Mouse (Mus musculus) heart, embryonic 12.5 days (tissue): ENCODE results near the gene Nhlrc4. TPM values are rescaled to one million over a fixed set of nuclear protein-coding genes. Genes with fewer than 3 reads are reported as not detected.
A peak's percentile ranks its signal among the peaks of the same experiment; 100 is the strongest.

Source experiments
- ATAC-seq: fragments of 200-750 bp; cut with Nextera tagmentation; 2 replicates; pipeline ENCODE4 v1.8.0; 2017; ENCODE audit warnings: moderate TSS enrichment, moderate library complexity; ENCODE audit not compliant: insufficient number of reproducible peaks, low FRiP score
- H3K27ac ChIP-seq: fragments of 300-500 bp; sonication (generic); 2 replicates; pipeline ENCODE4 v1.5.1; 2016; ENCODE audit warnings: mild to moderate bottlenecking, moderate library complexity; ENCODE audit not compliant: poor library complexity, severe bottlenecking
- H3K27me3 ChIP-seq: fragments of 300-500 bp; sonication (generic); replicated peaks from 2 replicates; pipeline ENCODE4 v1.6.1; 2016; ENCODE audit warnings: mild to moderate bottlenecking, moderate library complexity
- H3K36me3 ChIP-seq: fragments of 300-500 bp; sonication (generic); 2 replicates; pipeline ENCODE4 v1.6.1; 2016; ENCODE audit warnings: mild to moderate bottlenecking, moderate library complexity
- H3K4me1 ChIP-seq: fragments of 300-500 bp; sonication (generic); replicated peaks from 2 replicates; pipeline ENCODE4 v1.6.1; 2016; ENCODE audit warnings: mild to moderate bottlenecking
- H3K4me2 ChIP-seq: fragments of 300-500 bp; sonication (generic); 2 replicates; pipeline ENCODE4 v1.6.1; 2016; ENCODE audit warnings: mild to moderate bottlenecking, moderate library complexity
- H3K4me3 ChIP-seq: fragments of 300-500 bp; sonication (generic); 2 replicates; pipeline ENCODE4 v1.5.1; 2016; ENCODE audit warnings: mild to moderate bottlenecking
- H3K9ac ChIP-seq: fragments of 300-500 bp; sonication (generic); 2 replicates; pipeline ENCODE4 v1.6.1; 2016; ENCODE audit warnings: mild to moderate bottlenecking, moderate library complexity
- H3K9me3 ChIP-seq: fragments of 300-500 bp; sonication (generic); replicated peaks from 2 replicates; pipeline ENCODE4 v1.6.1; 2016; ENCODE audit warnings: mild to moderate bottlenecking, moderate library complexity
- WGBS: fragments of 180-500 bp; shearing (Covaris S2); methylation state at CpG from one replicate; pipeline ENCODE4 v1.1.7; 2016; 5-methylcytosine and 5-hydroxymethylcytosine counted together
- polyA plus RNA-seq: library from polyadenylated mRNA; unstranded; fragments of >200 nt; fragmentation: Nextera tagmentation; extraction: Ambion mirVana; gene quantifications from 2 replicates; pipeline ENCODE4 v1.2.1, GENCODE M21; 2016

The Nhlrc4 gene
- polyA plus RNA-seq, 1 experiment from 2014 or later = 0.36 TPM

DNA sequence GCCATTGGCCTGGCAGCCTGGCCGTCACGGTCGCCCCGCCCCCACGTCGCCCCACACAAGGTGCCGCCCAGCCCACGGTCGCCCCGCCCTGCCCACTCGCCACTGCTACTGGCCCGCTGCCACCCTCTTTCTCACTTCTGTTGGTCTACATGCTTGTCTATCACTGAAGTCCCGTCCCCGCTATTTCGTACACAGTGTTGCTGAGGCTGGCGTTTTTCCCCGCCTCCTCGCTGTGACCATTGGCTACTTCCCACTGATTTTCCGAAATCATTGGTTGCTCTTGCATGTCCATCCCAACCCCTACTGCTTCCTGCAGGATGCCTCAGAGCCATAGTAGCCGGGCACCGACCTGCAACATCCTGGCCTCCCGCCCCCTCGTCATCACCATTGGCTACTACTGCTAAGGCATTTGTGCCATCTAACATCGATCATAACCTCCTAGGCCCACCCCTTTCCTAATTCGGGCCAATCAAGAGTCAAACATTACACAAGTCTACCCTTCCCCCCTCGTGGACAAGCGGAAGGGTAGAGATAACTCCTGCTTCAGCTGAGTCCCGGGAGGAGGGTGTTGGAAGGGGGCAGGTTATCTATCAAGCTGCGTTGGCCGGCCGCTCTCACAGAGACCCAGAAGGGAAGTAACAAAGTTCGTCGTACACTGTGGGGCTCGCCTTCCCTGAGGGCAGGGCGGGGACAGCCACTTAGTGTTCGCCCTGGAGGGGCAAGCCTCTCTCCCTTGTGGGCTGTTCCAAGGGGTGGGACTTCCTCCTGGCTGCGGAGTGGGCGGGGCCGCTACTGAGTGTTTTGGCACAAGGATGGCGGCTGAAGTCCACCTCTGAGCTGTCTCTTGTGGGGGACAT is 24.7 kb downstream of the Nhlrc4 start:
- no peaks in the 10 kb centered on the region for H3K27me3 ChIP-seq
- peak overlapping the region; percentile 78 for H3K4me2 ChIP-seq
- peak overlapping the region; percentile 83 for H3K4me3 ChIP-seq
- peak; percentile 96 for ATAC-seq
- no peaks in the 10 kb centered on the region for H3K9me3 ChIP-seq
- peak overlapping the region; percentile 95 for H3K9ac ChIP-seq
- H3K36me3 ChIP-seq = peaks cover 15% of the 10 kb centered on the region
- peak overlapping the region; percentile 96 for H3K27ac ChIP-seq
- H3K4me1 ChIP-seq = peaks cover 28% of the 10 kb centered on the region
- under 1% methylated on average over 40 of the region's 40 CpGs for WGBS

DNA sequence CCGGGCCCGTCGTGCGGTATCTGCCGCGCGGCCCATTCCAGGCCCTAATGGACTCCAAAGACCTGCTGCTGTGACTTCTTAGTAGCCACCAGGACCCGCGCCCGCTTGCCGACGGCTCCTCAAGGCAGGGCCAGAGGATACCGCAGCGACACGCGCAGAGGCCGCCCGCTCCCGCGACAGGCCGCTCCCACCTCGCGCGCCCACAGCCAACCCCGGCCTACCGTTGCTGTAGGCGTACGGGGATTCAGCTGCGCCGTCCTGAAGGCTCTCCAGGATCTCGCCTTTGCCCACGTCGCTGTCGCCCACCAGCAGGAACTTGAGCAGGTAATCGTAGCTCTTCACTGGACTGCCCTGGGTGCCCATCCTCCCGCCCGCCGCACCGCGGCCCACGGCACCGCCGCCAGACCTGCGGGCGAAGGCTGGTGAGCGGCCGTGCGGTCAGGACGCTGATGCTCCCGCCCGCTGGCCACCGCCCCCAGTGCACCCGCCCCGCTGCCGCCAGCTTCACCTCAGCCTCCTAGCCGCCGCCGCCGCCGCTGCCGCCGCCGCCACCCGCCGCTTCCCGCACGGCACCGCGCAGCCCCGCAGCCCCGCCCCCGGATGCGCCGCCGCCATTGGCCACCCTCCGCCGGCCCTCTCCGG is 25.5 kb downstream of the Nhlrc4 start, which contains the start of gene Rab40c:
Gene Rab40c (minus strand): TSS at position 584 of the 642 bp plus-strand sequence.
- Histone ChIP-seq H3K4me3 (peak within 1 kb of the TSS; percentile 83), H3K36me3 (peaks cover 15% of the 10 kb centered on the region), H3K9ac (peak within 1 kb of the TSS; percentile 95), H3K4me1 (peaks cover 36% of the 10 kb centered on the region), H3K4me2 (peak within 1 kb of the TSS; percentile 94), H3K27me3 (no peaks in the 10 kb centered on the region), H3K27ac (peak within 1 kb of the TSS; percentile 96), H3K9me3 (no peaks in the 10 kb centered on the region)
- peak; percentile 9; the same call in 1 of the 2 replicates for ATAC-seq
- WGBS = under 1% methylated on average over 76 of the region's 78 CpGs

DNA sequence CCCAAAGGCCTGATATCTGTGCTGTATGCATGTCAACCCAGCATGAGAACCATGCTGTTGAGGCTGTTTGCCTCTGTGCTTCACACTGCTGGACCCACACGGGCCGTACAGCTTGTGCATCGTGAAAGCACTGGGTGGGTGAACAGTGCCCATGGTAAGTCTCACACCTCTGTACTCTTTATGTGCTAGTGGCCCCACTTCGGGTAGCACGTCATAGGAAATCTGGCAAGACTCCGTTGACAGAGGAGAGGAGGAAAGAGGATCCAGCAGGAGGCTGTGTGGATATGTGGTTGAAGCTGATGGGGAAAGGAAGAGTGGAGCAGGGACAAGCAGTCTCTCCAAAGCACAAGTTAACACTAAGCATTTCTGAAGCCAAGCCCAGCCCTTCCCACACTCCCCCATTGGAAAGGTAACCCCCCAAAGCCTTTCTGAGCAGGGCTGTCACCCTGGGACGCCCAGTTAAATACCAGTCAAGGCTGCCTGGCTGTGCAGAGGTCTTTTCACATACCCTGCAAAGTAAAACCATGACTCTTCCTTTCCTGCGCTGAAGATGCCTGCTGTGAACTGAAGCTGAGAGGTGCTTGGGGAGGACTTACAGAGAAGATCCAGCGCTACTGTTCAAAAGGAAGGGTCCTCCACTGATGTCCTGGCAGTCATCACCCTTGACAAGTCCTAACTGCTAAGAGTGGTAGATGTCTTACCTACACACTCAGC is 26.6 kb downstream of the Nhlrc4 start:
- H3K27me3 ChIP-seq = no peaks in the 10 kb centered on the region
- no peak overlapping the region for H3K27ac ChIP-seq
- H3K4me3 ChIP-seq = peak overlapping the region; percentile 83
- 71% methylated on average over 9 of the region's 9 CpGs for WGBS
- peak overlapping the region; percentile 95 for H3K9ac ChIP-seq
- H3K9me3 ChIP-seq = no peaks in the 10 kb centered on the region
- no peak for ATAC-seq
- H3K4me2 ChIP-seq = peak overlapping the region; percentile 94
- H3K36me3 ChIP-seq = peaks cover 15% of the 10 kb centered on the region
- peaks cover 47% of the 10 kb centered on the region for H3K4me1 ChIP-seq

DNA sequence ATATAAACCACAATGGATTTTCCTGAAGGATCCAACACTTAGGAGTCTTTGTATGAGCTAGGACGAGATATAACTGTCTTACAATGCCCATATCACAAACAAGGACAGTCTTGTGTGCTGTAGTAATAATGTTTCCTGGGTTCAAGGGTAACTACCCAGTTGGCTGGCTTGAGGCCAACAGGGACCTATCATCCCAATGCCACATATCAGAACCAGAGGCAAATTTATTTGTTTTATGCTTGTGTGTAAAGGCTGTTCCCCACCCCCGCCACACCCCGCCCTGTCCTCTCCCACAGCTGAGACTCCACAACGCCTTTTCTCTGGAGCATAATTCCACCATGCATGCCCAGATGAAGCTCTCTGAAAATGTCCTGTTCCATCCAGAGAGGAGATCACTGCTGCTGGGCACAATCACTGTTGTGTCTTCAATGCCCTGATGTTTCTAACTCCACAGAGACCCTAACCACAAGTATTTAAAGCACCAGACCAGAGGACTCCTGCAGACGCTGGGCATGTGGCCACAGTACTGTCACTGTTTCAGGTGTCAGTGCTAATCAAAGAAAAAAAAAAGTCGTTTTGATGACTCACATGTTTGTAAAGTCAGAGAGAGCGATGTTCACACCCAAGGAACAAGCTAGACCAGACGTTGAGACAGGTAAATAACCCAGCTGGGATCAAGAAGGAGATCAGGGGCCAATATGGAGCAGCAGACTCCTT is 27.7 kb downstream of the Nhlrc4 start:
- no peak for ATAC-seq
- H3K4me3 ChIP-seq = no peak overlapping the region
- no peak overlapping the region for H3K9ac ChIP-seq
- no peak overlapping the region for H3K27ac ChIP-seq
- H3K4me2 ChIP-seq = no peak overlapping the region
- no peaks in the 10 kb centered on the region for H3K27me3 ChIP-seq
- H3K9me3 ChIP-seq = no peaks in the 10 kb centered on the region
- H3K4me1 ChIP-seq = peaks cover 51% of the 10 kb centered on the region
- 77% methylated on average over 8 of the region's 8 CpGs for WGBS
- H3K36me3 ChIP-seq = peaks cover 16% of the 10 kb centered on the region

DNA sequence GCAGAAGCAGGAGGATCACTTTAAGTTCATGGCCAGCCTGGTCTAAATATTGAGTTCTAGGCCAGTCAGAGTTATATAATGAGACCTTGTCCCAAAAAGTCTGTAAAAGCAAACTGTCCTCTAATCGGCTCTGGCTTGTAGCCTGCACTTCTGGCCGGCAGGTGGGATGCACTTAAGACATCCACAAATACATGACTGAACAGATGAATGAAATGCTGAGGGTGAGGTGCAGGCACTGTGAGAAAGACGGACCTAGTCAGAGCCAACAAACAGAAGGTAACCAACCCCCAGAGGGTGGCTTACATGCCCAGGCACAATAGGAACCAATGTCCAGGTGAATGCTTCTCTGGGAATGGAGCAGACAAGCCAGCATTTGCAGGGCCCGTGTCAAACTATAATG is 30.5 kb downstream of the Nhlrc4 start:
- Histone ChIP-seq H3K4me2 (no peak overlapping the region), H3K9me3 (no peaks in the 10 kb centered on the region), H3K4me3 (no peak overlapping the region), H3K27me3 (no peaks in the 10 kb centered on the region), H3K36me3 (peaks cover 29% of the 10 kb centered on the region), H3K9ac (peak overlapping the region; percentile 34), H3K27ac (peak overlapping the region; percentile 36), H3K4me1 (peaks cover 50% of the 10 kb centered on the region)
- 56% methylated on average over 4 of the region's 4 CpGs for WGBS
- no peak for ATAC-seq

DNA sequence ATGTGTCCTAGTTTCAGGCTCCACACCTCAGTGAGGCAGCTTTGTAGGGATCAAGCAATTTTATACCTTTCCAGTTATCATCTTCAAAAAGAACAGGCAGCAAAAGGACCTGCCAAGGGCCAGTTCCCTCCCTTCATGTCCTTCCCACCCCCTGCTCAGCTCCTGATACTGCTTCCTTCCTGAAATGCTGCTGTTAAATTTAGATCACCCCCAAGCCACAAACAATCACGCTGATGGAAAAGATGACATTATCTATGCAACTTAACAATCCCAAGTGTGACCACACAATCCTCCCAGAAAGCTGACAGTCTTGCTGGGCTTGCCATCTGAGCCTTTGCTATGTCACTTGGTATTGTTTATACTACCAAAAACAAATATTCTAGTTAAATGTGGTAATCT is 30.9 kb downstream of the Nhlrc4 start:
- Histone ChIP-seq H3K27ac (peak overlapping the region; percentile 46; the same call in 1 of the 2 replicates), H3K27me3 (no peaks in the 10 kb centered on the region), H3K4me3 (no peak overlapping the region), H3K36me3 (peaks cover 30% of the 10 kb centered on the region), H3K4me1 (peaks cover 49% of the 10 kb centered on the region), H3K9ac (peak overlapping the region; percentile 39; the same call in 1 of the 2 replicates), H3K4me2 (peak overlapping the region; percentile 11), H3K9me3 (no peaks in the 10 kb centered on the region)
- no peak for ATAC-seq
- 5% methylated on average over 1 of the region's 1 CpGs for WGBS

DNA sequence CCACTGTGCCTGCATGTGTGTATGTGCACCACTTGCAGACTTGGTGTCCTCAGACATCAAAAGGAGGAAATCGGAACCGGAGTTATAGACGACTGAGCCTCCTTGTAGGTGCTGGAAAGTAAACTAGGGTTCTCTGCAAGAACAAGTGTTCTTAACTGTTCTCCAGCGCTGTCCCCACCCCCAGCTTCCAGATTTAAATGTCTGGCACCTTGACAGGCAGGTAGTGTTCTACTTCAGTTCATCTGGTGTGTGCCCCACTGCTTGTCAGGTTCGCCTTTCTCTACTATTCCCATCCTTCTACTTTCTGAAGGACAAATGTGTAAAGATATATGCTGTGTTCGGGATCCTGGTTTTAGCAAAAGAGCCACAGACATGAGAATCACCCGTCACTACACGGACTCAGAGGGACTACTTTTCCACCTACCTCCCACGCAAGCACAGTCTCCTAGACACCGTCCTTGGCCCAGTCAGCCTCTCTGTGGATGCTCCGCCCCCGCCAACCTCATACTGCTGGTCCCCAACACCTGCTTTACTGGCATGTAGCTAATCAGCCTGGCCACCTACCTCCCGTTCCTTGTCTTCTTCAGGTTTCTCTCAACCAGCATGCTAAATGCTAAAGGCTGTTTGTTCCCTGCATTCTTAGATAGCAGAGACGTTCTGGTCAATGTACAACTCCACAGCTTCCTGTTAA is 31.4 kb downstream of the Nhlrc4 start:
- WGBS = 68% methylated on average over 14 of the region's 14 CpGs
- H3K4me3 ChIP-seq = no peak overlapping the region
- H3K27me3 ChIP-seq = no peaks in the 10 kb centered on the region
- ATAC-seq = no peak
- H3K4me1 ChIP-seq = peaks cover 44% of the 10 kb centered on the region
- H3K9ac ChIP-seq = 0 out of 2 replicates have a peak overlapping the region, but pooled peaks have one; percentile 39
- peaks cover 30% of the 10 kb centered on the region for H3K36me3 ChIP-seq
- peak overlapping the region; percentile 11 for H3K4me2 ChIP-seq
- H3K27ac ChIP-seq = peak overlapping the region; percentile 46; the same call in 1 of the 2 replicates
- H3K9me3 ChIP-seq = no peaks in the 10 kb centered on the region

DNA sequence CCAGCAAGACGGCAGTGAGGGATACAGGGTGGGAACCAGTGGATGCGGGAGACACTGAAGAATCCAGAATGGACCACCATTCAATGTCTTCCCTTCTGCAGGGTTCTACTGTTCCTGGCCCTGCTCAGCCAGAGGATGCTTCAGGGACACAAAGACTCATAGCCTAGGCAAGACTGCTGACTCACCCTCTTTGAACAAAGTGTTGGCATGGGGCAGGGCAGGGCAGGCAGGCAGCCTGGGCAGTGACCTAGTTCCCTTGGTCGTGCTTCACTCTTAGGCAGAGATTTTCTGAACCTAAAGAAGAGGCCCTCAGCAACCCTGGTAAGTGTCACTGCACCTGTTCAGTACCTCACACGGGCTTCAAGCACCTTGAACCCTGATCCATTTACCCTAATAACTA is 32.9 kb downstream of the Nhlrc4 start:
- H3K4me3 ChIP-seq = no peak overlapping the region
- H3K27ac ChIP-seq = no peak overlapping the region
- H3K4me1 ChIP-seq = peaks cover 32% of the 10 kb centered on the region
- no peak overlapping the region for H3K4me2 ChIP-seq
- no peaks in the 10 kb centered on the region for H3K9me3 ChIP-seq
- H3K36me3 ChIP-seq = peaks cover 25% of the 10 kb centered on the region
- no peak overlapping the region for H3K9ac ChIP-seq
- no peak for ATAC-seq
- no peaks in the 10 kb centered on the region for H3K27me3 ChIP-seq
- 80% methylated on average over 4 of the region's 4 CpGs for WGBS

DNA sequence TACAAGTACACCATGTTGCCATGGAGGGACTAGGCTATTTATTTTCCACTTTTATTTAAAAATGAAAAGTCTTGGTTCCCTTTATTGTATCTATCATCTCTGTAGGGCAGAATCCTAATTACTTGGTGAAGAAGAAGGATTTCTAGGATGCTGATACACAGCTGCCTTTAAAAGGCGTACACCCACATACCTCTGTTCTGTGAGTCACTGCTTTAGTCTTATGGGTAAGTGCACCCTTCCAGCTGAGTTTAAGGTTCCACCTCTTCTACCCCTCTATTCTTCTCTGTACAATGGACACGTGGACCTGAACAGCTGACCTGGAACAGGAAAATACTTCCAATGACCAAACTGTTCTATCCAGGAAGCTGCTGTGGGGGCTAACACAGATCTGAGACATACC is 37.1 kb downstream of the Nhlrc4 start:
- 90% methylated on average over 2 of the region's 2 CpGs for whole genome bisulfite sequencing
- peaks cover 27% of the 10 kb centered on the region for H3K36me3 ChIP-seq
- no peak overlapping the region for H3K27ac ChIP-seq
- no peak overlapping the region for H3K4me3 ChIP-seq
- peaks cover 7% of the 10 kb centered on the region for H3K4me1 ChIP-seq
- H3K9ac ChIP-seq = no peak overlapping the region
- H3K4me2 ChIP-seq = no peak overlapping the region
- no peaks in the 10 kb centered on the region for H3K27me3 ChIP-seq
- no peaks in the 10 kb centered on the region for H3K9me3 ChIP-seq
- ATAC-seq = no peak

DNA sequence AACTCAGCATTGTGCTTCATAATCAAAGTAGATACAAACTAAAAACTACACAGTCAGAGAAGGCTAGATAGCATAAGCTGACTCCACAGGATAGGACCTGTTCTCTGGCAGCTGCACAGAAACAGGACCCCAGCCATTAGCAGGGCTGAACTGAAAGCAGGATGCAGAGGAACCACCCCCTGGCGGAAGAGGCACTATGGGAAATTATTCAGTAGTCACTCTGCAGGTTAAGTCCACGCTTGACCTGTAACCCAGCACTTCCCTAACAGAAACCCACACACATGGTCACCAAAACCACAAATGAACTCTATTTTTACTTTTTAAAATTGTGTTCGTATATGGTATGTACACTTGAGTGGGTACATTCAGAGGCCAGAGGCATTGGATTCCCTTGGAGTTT is 41.7 kb downstream of the Nhlrc4 start:
- ATAC-seq = no peak
- Histone ChIP-seq H3K27ac (no peak overlapping the region), H3K27me3 (no peaks in the 10 kb centered on the region), H3K4me3 (no peak overlapping the region), H3K4me1 (no peaks in the 10 kb centered on the region), H3K9me3 (no peaks in the 10 kb centered on the region; the same call in 1 of the 2 replicates), H3K9ac (no peak overlapping the region), H3K4me2 (no peak overlapping the region), H3K36me3 (peaks cover 21% of the 10 kb centered on the region)
- WGBS = 86% methylated on average over 3 of the region's 3 CpGs
